Mouse (Mus musculus): ENCODE results near the gene Ppil3.

DNA sequence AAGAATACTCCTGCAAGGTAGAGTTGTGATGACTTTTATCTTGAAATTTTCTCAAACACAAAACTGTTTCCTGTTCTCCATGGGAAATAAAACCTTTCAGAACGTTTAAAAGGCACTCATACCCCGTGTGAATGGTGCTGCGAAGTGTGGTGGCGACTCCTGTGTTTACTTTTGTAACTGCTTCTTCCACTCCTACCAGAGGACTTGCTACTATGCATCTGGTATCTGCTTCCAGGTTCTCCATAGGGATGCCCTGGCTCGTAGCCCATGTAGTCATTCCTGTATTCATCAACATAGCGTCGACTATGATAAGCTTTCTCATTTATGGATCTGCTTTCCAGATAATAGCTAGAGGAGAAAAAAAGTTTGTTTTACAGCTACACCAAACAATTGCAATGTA is 24.3 kb downstream of the Ppil3 start:
- TF ChIP-seq CTCF (IDR thresholded peaks at IDR 0.05; ENCODE audit: borderline replicate concordance, insufficient read depth, low read depth, low read length) (no peak), POLR2A (IDR thresholded peaks at IDR 0.05; ENCODE audit: borderline replicate concordance, insufficient read depth, low read length) (no peak)

Measured in cerebellum, adult 2 months (tissue).